Mouse (Mus musculus) limb, embryonic 15.5 days (tissue): ENCODE results near the gene Trpv2. TPM values are rescaled to one million over a fixed set of nuclear protein-coding genes. Genes with fewer than 3 reads are reported as not detected.
A peak's percentile ranks its signal among the peaks of the same experiment; 100 is the strongest.

Experiments used
- ATAC-seq: fragments of 200-750 bp; cut with Nextera tagmentation; 2 replicates; pipeline ENCODE4 v1.8.0; 2017; ENCODE audit warnings: low read depth, moderate TSS enrichment; ENCODE audit not compliant: insufficient number of reproducible peaks, low FRiP score, low TSS enrichment
- H3K27ac ChIP-seq: fragments of 300-500 bp; sonication (generic); 2 replicates; pipeline ENCODE4 v1.5.1; 2015; ENCODE audit warnings: moderate library complexity, mild to moderate bottlenecking, inconsistent platforms
- H3K27me3 ChIP-seq: fragments of 300-500 bp; sonication (generic); 2 replicates; pipeline ENCODE4 v1.6.1; 2015; ENCODE audit warnings: inconsistent platforms
- H3K36me3 ChIP-seq: fragments of 300-500 bp; sonication (generic); 2 replicates; pipeline ENCODE4 v1.6.1; 2015; ENCODE audit warnings: inconsistent platforms
- H3K4me1 ChIP-seq: fragments of 300-500 bp; sonication (generic); 2 replicates; pipeline ENCODE4 v1.6.1; 2015; ENCODE audit warnings: inconsistent platforms
- H3K4me2 ChIP-seq: fragments of 300-500 bp; sonication (generic); 2 replicates; pipeline ENCODE4 v1.6.1; 2015; ENCODE audit warnings: mild to moderate bottlenecking, inconsistent platforms
- H3K4me3 ChIP-seq: fragments of 300-500 bp; sonication (generic); 2 replicates; pipeline ENCODE4 v1.5.1; 2015; ENCODE audit warnings: mild to moderate bottlenecking, inconsistent platforms
- H3K9ac ChIP-seq: fragments of 300-500 bp; sonication (generic); 2 replicates; pipeline ENCODE4 v1.6.1; 2015; ENCODE audit warnings: inconsistent platforms
- H3K9me3 ChIP-seq: fragments of 300-500 bp; sonication (generic); 2 replicates; pipeline ENCODE4 v1.6.1; 2016; ENCODE audit warnings: inconsistent platforms
- WGBS: fragments of 180-500 bp; shearing (Covaris S2); methylation state at CpG from one replicate; pipeline ENCODE4 v1.1.7; 2015; 5-methylcytosine and 5-hydroxymethylcytosine counted together
- polyA plus RNA-seq: library from polyadenylated mRNA; unstranded; fragments of >200 nt; fragmentation: Nextera tagmentation; extraction: Ambion mirVana; gene quantifications from 2 replicates; pipeline ENCODE4 v1.2.1, GENCODE M21; 2015

Gene Trpv2
- polyA plus RNA-seq, 1 experiment from 2014 or later, result 4.1 TPM

DNA sequence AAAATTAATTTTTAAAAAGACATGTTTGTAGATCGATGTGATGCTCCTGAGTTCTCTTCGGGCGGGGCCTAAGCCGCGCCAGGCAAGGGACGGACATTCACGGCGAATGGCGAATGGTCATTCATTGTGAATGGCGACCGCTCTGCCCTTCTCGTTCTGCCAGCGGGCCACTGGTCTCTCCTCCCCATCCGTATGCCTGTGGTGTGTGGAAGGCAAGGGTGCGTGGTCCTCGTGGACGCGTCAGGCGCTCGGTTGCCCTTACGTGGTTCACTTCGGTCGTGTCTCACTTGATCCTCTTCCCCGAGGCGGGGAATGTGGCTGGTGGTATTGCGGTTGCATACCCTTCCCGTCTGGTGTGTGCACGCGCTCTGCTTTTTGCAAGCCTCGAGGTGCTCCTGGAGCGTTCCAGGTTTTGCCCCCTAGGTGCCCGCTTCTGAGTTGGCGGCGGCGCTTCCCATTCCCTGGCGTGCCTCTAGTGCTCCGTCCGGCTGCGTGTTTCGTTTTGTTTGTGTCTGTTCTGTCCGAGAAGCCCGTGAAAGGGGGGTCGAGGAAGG lies 13.7 kb upstream of the Trpv2 start:
- Histone ChIP-seq H3K4me2 (peak overlapping the region; percentile 53), H3K27me3 (no peaks in the 10 kb centered on the region), H3K4me1 (peaks cover 9% of the 10 kb centered on the region), H3K4me3 (peak overlapping the region; percentile 32), H3K9ac (peak overlapping the region; percentile 8; the same call in 1 of the 2 replicates), H3K27ac (no peak overlapping the region), H3K9me3 (no peaks in the 10 kb centered on the region), H3K36me3 (no peaks in the 10 kb centered on the region)
- 27% methylated on average over 43 of the region's 43 CpGs for WGBS
- no peak for ATAC-seq

DNA sequence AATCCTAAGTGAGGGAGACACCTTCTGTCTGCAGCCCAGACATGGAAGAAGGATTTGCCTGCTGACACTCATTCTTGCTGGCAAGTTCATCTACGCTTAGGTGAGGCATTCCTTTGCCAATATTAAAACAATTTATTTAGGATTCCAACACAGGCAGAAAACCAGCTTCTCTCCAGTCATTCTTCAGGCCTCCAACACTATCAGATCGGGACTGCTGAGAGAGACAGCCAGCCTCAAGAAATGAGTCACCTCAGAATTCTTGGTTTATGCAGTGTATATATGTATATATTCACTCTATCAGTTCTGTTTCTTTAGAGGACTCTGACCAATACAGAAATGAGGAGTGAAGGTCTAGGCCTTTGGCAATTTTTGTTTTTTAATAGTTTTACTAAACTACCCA lies 10.7 kb upstream of the Trpv2 start:
- Histone ChIP-seq H3K4me1 (peaks cover 9% of the 10 kb centered on the region), H3K27ac (no peak overlapping the region), H3K36me3 (no peaks in the 10 kb centered on the region), H3K27me3 (no peaks in the 10 kb centered on the region), H3K9ac (no peak overlapping the region), H3K4me3 (no peak overlapping the region), H3K9me3 (no peaks in the 10 kb centered on the region), H3K4me2 (no peak overlapping the region)
- WGBS, result 87% methylated on average over 2 of the region's 2 CpGs
- ATAC-seq, result no peak

DNA sequence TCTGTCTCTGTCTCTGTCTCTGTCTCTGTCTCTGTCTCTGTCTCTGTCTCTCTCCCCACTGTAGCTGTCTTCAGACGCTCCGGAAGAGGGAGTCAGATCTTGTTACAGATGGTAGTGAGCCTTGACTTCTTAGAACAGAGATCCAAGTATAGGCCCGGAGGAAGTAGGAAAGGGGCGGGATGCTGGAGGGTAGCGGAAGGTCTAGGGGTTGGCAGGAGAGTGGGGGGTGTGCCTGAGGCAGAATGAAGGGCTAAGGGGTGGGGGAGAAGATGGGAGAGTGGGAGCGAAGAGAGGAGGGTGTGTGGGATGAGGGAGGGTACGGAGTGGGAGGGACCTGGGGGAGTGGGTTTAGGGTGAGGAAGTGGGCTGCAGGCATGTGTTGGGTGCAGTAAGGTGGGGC lies 8.5 kb upstream of the Trpv2 start:
- H3K27ac ChIP-seq, result no peak overlapping the region
- no peak overlapping the region for H3K4me3 ChIP-seq
- no peaks in the 10 kb centered on the region for H3K27me3 ChIP-seq
- 70% methylated on average over 7 of the region's 7 CpGs for WGBS
- peaks cover under 1% of the 10 kb centered on the region; the same call in 1 of the 2 replicates for H3K4me1 ChIP-seq
- no peak overlapping the region for H3K4me2 ChIP-seq
- H3K36me3 ChIP-seq, result no peaks in the 10 kb centered on the region
- no peaks in the 10 kb centered on the region for H3K9me3 ChIP-seq
- no peak overlapping the region for H3K9ac ChIP-seq
- ATAC-seq, result no peak

DNA sequence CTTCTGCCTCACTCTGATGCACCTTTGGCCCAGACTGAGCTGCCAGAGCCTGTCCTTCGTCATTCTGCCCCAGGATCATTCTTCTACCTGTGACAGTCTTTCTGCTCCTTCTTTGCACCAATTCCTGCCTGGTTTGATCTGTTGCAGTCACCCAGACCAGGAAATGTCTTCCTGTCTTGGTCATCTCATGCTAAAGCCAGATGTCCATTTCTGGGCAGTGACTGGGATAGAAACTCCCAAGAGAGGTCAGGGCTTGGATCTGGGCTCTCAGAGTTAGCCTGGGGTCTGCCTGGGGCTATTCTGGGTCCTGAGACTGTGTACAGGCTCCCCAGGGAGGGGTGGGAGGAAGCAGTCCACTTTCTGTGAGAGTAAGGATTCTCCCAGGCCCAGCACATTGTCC lies 8.1 kb upstream of the Trpv2 start:
- Histone ChIP-seq H3K9me3 (no peaks in the 10 kb centered on the region), H3K4me2 (no peak overlapping the region), H3K36me3 (no peaks in the 10 kb centered on the region), H3K27ac (no peak overlapping the region), H3K4me3 (no peak overlapping the region), H3K9ac (no peak overlapping the region), H3K27me3 (no peaks in the 10 kb centered on the region), H3K4me1 (no peaks in the 10 kb centered on the region)
- ATAC-seq, result no peak
- WGBS, result 75% methylated on average over 1 of the region's 1 CpGs

DNA sequence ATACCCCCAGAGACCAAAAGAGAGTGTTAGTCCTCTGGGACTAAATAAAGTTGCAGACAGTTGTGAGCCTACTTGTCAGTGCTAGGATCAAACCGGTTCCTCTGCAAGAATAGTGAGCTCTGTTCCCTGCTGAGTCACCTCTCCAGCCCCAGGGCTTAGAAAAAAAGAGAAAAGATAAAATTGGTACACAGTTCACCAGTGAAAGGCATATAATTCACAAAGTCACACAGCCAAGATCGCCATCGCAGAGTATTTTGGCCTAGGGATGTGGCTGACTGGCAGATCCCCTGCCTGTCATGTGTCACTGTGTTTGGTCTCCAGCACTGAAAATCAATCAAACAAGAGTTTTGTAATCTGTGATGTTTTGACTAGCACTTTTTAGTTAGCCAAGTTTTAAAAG lies 6.0 kb upstream of the Trpv2 start:
- WGBS, result 64% methylated on average over 3 of the region's 3 CpGs
- no peaks in the 10 kb centered on the region for H3K36me3 ChIP-seq
- no peak overlapping the region for H3K4me2 ChIP-seq
- H3K4me1 ChIP-seq, result no peaks in the 10 kb centered on the region
- H3K27me3 ChIP-seq, result no peaks in the 10 kb centered on the region
- no peak overlapping the region for H3K9ac ChIP-seq
- no peak for ATAC-seq
- H3K4me3 ChIP-seq, result no peak overlapping the region
- H3K9me3 ChIP-seq, result no peaks in the 10 kb centered on the region
- H3K27ac ChIP-seq, result no peak overlapping the region

DNA sequence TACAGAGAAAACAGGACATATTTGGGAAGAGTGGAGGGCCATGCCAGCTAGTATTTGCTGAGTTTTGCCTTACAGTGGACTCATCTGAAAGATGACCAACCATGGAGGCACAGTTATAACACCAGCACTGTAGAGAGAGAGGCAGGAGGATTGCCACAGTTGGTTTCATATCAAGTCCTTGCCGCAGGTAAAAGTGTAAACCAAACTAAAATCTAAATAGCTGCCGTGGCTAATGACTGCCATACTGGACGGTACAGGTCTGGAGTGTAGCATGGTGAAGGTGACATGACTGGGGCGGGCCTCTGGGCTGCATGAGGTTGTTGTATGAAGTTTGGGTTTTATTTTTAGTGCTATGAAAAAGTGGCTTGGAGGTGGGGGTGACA lies 408 bp downstream of the Trpv2 start:
- Histone ChIP-seq H3K27me3 (0 out of 2 replicates have a peak, but pooled peaks cover 5% of the 10 kb centered on the region), H3K9ac (no peak overlapping the region), H3K9me3 (no peaks in the 10 kb centered on the region), H3K4me2 (no peak overlapping the region), H3K4me1 (peaks cover 13% of the 10 kb centered on the region), H3K27ac (no peak overlapping the region), H3K4me3 (no peak overlapping the region), H3K36me3 (no peaks in the 10 kb centered on the region)
- 77% methylated on average over 4 of the region's 4 CpGs for WGBS
- no peak for ATAC-seq

DNA sequence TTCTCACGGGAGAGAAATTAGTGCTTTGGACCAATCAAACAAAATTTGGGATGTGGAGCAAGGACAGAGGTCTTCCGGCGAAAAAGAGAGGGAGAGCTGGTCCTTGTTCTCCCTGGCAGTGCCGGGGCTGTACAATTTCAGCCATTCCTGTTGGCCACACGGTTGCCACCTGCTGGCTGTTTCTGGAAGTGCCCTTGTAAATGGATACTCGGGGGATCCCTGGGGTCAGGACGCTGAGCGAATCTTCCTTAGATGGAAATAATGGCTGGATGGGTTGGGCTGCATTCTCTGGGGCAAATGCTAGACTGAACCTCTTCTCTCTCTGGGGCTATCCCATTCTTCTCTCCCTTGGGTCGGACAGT lies 992 bp downstream of the Trpv2 start:
- WGBS, result 4% methylated on average over 9 of the region's 9 CpGs
- no peaks in the 10 kb centered on the region for H3K9me3 ChIP-seq
- peaks cover 13% of the 10 kb centered on the region for H3K4me1 ChIP-seq
- no peak overlapping the region for H3K27ac ChIP-seq
- 0 out of 2 replicates have a peak overlapping the region, but pooled peaks have one; percentile 23 for H3K9ac ChIP-seq
- H3K4me2 ChIP-seq, result peak overlapping the region; percentile 99
- H3K36me3 ChIP-seq, result no peaks in the 10 kb centered on the region
- H3K4me3 ChIP-seq, result peak overlapping the region; percentile 49
- no peak for ATAC-seq
- 0 out of 2 replicates have a peak, but pooled peaks cover 5% of the 10 kb centered on the region for H3K27me3 ChIP-seq

DNA sequence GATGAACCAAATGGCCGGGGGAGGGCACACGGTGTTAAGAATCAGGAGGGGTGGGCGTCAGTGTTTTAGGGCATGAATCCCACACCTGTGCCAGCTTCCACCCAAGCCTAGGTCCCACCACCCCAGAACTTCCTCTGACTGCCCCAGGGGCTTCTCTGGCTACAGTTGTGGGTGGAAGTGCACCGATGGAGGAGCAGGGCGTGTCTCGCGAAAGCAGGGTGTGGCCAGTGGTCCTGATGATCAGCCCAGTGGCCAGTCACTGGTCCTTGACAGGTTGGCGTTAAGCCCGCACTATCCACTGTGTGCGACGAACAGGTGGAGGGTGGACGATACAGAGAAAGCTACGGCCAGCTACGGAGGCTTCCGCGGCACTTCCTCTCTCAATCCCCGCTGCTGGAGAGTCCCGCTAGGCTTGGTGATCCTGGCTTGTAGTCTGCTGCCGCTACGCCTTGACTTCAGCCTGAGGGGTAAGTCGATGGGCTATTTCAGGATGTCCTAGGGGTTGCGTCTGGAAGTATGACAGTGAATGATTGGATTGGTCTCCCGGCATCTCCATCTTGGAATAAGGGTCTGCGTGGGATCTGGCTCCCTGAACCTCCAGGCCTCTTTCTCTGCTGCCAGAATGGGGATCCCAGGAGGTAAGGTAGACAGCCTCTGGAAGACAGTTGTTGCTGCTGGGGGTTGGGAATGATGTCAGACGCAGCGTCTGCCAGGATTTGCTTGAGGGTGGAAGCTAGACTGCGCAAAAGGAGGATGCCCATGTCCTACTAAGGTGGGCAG lies 1.6 kb downstream of the Trpv2 start:
- Histone ChIP-seq H3K9me3 (no peaks in the 10 kb centered on the region), H3K27me3 (0 out of 2 replicates have a peak, but pooled peaks cover 5% of the 10 kb centered on the region), H3K9ac (peak overlapping the region; percentile 23; the same call in 1 of the 2 replicates), H3K4me3 (peak overlapping the region; percentile 49), H3K4me1 (peaks cover 13% of the 10 kb centered on the region), H3K4me2 (peak overlapping the region; percentile 99), H3K36me3 (no peaks in the 10 kb centered on the region), H3K27ac (no peak overlapping the region; the same call in 1 of the 2 replicates)
- 9% methylated on average over 27 of the region's 27 CpGs for WGBS
- ATAC-seq, result no peak; the same call in 1 of the 2 replicates

DNA sequence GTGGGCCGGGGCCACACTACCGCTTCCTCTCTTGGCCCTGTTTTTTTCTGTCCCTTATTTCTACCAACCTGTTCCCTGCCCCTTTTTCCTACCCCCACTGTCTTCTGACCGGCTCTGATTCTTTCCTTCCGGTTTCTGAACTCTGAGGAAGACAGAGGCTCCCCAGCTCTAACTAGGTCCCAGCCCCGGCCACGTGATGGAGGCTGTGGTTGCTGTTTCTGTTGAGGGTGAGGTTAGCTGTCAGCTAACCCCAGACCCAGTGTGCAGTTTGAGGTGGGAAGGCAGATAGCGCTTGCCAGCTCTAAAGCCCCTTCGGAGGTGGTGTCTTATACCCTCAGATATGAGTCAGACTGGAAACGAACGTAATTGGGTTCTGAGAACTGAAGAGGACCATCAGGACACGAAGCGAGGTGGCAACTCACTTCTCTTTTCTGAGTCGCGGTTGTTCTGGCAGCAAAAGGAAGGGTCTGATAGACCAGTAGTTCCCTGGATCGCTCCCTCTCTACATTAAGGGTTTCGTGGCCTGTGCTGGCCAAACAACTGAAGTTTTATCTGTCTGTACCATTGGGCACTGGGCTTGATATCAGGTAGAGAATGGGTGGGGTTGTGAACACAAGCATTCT lies 2.4 kb downstream of the Trpv2 start:
- Histone ChIP-seq H3K4me2 (peak overlapping the region; percentile 99), H3K9ac (no peak overlapping the region)
- WGBS, result 64% methylated on average over 16 of the region's 16 CpGs

DNA sequence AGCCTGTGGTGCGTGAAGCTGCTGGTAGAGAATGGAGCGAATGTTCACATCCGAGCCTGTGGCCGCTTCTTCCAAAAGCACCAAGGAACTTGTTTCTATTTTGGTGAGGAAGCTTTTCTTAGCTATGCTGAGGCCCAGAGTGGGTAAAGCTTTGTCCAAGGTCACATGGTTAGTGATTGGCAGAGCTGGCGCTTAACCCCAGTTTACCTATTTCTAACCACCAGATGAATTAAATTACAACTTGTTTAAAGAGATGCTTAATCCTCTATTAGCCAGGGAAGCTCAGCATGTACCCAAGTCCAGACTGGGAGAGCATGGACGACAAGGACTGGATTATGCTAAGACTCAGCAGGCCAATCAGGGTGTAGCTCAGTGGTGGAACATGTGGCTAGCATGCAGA lies 8.7 kb downstream of the Trpv2 start:
- Histone ChIP-seq H3K4me1 (no peaks in the 10 kb centered on the region), H3K27me3 (no peaks in the 10 kb centered on the region), H3K9ac (no peak overlapping the region), H3K27ac (no peak overlapping the region), H3K4me3 (no peak overlapping the region), H3K4me2 (no peak overlapping the region), H3K36me3 (no peaks in the 10 kb centered on the region), H3K9me3 (no peaks in the 10 kb centered on the region)
- 80% methylated on average over 6 of the region's 6 CpGs for WGBS
- no peak for ATAC-seq

More for the DNA sequence above, 2.4 kb downstream of the Trpv2 start:
- Histone ChIP-seq H3K4me1 (peaks cover 13% of the 10 kb centered on the region), H3K27ac (no peak overlapping the region), H3K27me3 (0 out of 2 replicates have a peak, but pooled peaks cover 5% of the 10 kb centered on the region), H3K9me3 (no peaks in the 10 kb centered on the region), H3K4me3 (peak overlapping the region; percentile 49; the same call in 1 of the 2 replicates), H3K36me3 (no peaks in the 10 kb centered on the region)
- no peak for ATAC-seq

DNA sequence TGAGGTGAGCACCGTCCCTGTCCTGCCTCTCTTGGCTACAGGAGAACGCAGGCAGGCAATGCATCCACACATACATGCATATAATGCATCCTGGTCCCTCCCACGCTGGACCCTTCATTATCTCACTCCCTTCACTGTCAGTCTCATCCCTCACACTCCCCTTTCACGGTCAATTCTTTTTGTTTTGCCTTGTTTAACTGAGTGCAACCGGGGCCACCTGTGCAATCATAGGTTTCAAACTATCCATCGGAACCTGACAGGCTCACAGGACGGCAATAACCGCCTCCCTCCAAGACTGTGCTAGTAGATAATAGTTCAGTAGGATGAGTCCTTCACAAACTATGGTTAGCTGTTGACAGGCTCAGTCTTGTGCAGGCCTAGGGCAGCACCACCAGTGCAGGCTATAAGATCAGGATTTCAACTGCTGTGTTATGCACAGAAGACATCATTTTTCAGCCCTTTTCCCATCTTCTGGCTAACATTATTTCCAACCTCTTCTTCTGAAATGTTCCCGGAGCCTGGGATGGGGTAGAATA lies 10.5 kb downstream of the Trpv2 start:
- H3K27me3 ChIP-seq, result no peaks in the 10 kb centered on the region
- H3K4me1 ChIP-seq, result no peaks in the 10 kb centered on the region
- no peak overlapping the region for H3K9ac ChIP-seq
- H3K4me3 ChIP-seq, result no peak overlapping the region
- ATAC-seq, result no peak
- H3K9me3 ChIP-seq, result no peaks in the 10 kb centered on the region
- no peaks in the 10 kb centered on the region for H3K36me3 ChIP-seq
- H3K4me2 ChIP-seq, result no peak overlapping the region
- H3K27ac ChIP-seq, result no peak overlapping the region
- 79% methylated on average over 9 of the region's 9 CpGs for WGBS

DNA sequence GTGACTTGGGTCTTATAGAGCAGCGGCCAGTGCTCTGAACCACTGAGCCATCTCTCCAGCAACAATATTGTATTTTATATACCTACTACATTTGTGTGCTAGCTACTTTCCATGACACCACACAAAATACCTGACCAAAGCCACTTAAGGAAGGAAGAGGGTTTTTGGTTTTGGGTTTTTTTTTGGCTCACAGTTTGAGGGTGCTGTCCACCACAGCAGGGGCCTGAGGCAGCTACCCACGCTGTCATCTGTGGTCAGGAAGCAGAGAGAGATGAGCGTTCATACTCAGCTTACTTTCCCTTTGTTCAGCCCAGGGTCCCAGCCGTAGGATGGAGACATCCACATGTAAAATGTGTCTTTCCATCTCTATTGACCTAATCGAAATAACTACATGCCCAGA lies 12.7 kb downstream of the Trpv2 start:
- Histone ChIP-seq H3K4me1 (peaks cover 2% of the 10 kb centered on the region; the same call in 1 of the 2 replicates), H3K9ac (no peak overlapping the region)
- 87% methylated on average over 5 of the region's 5 CpGs for WGBS

More for the DNA sequence above, 12.7 kb downstream of the Trpv2 start:
- Histone ChIP-seq H3K9me3 (no peaks in the 10 kb centered on the region), H3K27ac (no peak overlapping the region), H3K36me3 (no peaks in the 10 kb centered on the region), H3K27me3 (no peaks in the 10 kb centered on the region), H3K4me2 (no peak overlapping the region), H3K4me3 (no peak overlapping the region)
- no peak for ATAC-seq
